Mouse (Mus musculus) gastrocnemius, adult 18-20 months (tissue): ENCODE results near the gene Me1. TPM values are rescaled to one million over a fixed set of nuclear protein-coding genes. Genes with fewer than 3 reads are reported as not detected.

Source experiments
- DNase-seq: peaks from one replicate; pipeline ENCODE4 v3.0.0; 2021; ENCODE audit warnings: low spot score
- total RNA-seq, 2 experiments: library from RNA; stranded (reverse); gene quantifications; 2 replicates each; pipeline ENCODE4 v1.2.3; 2021

The Me1 gene
- total RNA-seq, 2 experiments from 2014 or later, result 189 to 224 TPM

DNA sequence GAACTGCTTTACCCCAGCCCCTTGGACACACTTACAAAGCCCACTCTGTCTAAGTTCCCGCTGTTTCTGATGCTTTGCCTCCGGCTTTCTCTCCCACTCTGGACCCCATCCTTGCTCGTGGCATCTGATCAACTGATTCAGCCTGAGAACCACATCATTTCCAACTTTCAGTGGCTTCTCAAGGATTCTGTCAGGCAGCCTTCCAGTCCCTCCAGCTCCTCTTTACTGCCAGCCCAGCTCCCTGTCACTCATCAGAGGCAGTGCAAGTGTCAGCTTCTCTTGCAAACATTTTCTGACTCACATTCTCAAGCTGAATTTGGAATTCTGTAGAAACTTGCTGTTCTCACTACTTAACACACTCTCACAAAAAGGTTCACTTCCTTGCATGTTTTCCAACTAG lies 34.5 kb downstream of the Me1 start:
- no peak for DNase-seq

DNA sequence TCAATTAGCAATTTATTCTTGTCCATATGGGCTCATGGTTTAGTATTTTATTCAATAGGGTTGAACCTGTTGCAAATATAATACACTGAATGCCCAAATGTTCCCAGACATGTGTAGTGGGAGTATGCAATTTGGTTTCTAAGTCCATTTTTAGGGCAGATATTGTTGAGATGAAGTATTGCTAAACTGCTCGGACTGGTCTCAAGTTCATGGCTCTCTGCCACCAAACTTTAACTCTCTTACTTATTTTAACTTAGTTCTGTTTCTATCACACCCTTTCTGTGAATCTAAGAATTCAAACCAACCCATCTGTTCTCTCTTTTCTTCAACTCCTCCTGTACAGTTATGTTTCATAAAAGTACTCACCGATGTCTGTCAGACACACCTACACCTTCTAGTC lies 35.4 kb downstream of the Me1 start:
- DNase-seq, result no peak

DNA sequence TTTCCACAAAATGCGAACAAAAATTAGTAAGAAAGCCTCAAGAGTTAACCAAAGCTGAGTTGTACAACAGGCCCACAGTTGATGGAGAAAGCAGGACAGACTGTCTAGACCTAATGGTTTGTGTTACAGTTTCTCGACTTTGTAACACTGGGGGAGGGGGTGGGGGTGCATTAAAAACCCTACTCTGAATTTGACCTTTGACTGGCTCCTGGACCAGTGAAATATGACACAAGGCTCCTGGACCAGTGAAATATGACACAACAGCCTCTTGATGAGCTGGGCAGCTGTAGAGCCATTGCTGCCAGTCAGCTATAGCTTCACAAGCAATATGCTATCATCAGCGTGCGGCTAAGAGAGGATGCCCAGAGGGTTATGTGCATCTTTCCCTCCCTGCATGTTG lies 37.4 kb downstream of the Me1 start:
- DNase-seq, result peak; percentile 69

DNA sequence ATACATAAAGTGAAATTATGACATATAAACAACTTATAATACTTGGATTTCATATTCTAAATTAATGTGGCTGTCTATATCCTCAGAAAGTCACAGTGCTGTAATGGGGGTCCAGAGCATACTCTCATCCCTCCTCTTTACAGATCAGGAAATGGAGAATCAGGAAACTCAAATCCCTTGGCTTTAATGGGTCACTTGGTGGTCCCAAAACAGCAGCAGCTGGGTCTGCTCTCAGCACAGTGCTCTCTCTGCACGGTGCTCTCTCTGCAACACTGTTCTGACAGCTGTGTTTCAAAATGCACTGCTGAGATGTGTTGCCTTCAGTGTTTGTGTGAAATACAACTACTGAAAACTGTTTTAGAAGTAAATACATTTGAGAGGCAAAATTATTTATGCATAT lies 43.6 kb downstream of the Me1 start:
- no peak for DNase-seq

DNA sequence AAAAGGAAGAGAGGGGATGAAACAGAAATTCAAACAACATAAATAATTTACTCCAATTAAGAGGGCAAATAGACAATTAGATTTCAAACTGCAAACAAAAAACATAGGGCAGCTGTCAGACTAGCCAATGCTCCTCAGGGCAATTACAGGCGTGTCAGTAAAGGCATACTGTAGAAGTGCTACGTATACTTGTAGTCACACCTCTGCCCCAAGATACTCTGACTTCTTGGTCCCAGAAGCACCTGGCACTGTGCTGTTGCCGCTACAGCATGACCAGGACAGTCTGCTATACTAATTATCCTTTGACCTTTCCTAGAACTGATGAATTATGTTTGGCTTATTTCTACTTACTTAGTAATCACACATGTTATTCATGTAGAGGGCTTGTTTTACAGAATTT lies 44.5 kb downstream of the Me1 start:
- DNase-seq, result no peak

DNA sequence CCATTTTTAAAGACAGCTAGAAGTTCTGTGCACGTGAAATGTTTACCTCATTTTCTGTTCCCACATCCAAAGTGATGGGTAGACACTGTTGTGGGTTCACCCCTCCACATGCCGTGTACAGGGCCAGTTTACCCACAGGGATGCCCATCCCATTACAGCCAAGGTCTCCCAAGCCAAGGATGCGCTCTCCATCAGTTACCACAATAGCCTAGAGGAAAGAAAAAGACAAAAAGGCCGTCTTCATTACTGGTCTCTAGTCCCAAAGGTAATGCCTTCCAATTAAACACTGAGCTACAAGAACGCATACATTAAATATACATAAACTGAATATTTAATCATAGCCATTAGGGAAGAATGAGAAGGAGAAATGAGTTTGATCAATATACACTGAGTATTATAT lies 44.9 kb downstream of the Me1 start:
- DNase-seq, result no peak

DNA sequence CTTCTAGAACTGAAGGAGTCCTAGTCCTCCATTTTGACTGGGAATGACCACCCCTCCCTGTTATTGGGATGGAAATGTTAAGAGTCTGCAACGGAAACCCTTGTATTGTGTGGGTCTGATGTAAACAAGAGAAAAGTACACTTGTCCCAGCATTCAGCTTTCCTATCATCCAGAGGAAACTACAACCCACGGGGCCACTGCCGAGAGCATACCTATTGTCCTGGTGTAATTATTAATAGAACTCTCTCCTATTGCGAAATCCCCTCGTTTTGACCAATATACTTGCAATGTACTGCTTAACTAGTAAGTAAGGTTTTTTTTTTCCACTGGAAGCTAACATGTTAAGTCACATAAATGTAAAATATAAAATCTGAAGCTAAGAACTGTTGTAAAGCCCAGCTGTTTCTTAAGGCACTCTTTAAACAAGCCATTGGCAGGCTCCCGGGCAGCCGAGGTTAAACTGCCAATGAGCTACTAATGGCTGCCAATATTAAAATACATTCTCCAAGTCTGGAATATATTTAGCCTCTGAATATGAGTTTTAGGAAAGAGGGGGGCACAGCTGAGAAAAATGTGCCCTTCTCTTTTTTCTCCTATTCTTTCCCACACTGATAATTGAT lies 47.7 kb downstream of the Me1 start:
- DNase-seq, result peak; percentile 33

DNA sequence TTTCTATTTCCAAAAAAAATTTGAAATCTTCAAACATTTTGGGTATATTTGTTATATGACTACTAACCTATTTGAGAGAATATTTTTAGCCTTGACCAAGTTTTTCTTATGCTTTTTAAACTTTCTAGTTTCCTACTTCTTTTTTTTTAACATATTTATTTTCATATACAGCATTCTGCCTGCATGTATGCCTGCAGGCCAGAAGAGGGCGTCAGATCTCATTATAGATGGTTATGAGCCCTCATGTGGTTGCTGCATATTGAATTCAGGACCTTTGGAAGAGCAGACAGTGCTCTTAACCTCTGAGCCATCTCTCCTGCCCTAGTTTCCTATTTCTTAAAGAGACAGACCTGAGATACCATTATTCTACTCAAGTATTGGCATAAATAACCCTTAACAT lies 48.9 kb downstream of the Me1 start:
- no peak for DNase-seq

DNA sequence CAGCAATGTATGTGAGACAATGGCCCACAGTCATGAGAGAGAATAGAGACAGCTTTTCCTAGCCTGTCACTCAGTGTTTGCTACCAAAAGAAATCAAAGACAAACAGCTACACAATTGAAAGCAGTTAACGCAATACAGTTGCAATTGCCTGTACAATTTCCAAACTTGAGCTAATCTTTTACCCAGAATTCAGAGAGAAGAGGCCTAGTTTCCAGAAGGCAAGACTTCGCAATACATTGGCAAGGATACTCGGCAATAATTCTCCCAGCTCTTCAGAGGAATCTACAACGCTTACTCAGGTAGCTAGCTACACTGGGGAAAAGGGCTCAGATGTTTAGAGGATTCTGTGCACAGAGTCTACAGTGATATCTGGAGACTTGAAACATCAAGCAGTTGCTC lies 52.3 kb downstream of the Me1 start:
- DNase-seq, result peak; percentile 14

DNA sequence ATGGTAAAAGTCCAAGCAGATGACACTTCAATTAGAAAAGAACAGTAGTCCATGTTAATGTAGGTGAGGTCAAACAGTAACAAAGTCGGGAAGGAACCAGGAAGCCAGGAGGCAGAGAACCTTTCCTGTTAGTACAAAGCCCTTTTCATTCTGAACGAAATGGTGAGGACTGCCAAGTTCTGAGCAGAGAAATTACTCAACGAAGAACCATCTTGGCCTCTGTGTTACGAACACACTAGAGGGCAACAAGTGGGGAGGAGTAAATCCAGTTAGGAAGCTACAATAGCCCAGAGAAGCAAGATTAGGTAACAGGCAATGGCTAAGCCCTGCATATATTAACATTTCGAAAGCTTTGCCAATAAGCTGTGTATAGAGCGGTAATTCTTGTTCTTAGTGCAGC lies 57.0 kb downstream of the Me1 start:
- no peak for DNase-seq

DNA sequence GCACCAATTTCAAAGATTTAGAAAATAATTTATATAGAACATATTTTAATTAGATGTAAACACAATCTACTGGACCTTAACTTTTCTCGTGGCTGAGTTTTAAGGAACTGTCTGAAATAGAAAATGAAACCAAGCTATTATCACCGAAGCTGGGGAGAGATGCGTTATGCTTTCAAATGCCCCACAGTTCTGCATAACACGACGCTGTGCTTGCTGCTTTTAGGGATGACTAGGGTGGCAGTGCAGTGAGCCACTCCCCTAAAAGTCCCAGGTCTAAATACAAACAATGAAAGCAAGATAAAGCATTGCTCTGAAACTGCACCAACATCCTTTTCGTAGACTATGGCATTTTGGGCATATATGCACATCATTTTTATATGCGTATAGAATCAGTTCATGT lies 64.6 kb downstream of the Me1 start:
- no peak for DNase-seq

DNA sequence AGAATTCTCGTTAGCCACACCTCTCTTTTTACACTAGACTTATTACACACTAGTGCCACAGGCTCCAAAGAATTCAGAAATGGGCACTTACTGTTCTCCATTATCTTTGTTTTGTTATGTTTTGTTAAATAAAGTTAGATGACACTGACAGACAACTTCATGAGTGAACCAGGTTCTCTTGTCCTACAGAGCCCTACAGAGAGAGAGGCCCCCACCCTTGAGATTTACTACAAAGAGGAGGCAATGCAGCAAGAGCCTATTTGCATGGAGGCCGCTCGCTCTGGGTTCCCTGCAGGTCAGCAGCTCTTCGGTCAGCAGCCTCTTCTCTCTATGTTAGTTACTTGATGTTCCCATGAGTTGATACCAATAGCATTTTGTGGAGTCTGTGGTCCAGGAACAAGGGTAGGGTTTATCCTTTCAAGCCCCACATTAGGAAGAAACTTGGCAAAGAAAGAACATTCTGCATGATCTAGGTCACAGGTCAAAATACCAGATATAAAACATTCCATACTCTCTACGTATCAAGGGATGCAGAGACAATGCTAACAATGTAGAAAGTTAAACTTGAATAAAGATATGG lies 65.3 kb downstream of the Me1 start:
- DNase-seq, result no peak

DNA sequence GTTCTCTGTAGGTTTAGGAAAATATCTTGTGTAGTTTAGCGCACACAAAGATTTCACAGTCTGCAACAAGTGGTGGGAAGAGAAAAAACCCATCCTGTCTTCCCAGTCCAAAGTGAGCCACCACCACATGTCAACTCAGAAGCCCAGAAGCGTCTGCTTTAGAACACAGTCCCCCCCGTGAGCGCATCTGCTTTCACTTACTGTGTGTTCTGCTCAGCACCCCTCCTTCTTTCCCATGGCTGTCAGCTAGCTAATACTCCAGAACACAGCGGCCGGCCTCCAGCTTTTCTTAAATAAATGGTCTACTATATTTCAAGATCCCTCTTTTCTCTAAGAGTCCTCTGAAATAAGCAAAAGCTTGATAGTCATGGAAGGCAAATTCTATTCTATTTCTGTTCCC lies 66.4 kb downstream of the Me1 start:
- DNase-seq, result no peak

DNA sequence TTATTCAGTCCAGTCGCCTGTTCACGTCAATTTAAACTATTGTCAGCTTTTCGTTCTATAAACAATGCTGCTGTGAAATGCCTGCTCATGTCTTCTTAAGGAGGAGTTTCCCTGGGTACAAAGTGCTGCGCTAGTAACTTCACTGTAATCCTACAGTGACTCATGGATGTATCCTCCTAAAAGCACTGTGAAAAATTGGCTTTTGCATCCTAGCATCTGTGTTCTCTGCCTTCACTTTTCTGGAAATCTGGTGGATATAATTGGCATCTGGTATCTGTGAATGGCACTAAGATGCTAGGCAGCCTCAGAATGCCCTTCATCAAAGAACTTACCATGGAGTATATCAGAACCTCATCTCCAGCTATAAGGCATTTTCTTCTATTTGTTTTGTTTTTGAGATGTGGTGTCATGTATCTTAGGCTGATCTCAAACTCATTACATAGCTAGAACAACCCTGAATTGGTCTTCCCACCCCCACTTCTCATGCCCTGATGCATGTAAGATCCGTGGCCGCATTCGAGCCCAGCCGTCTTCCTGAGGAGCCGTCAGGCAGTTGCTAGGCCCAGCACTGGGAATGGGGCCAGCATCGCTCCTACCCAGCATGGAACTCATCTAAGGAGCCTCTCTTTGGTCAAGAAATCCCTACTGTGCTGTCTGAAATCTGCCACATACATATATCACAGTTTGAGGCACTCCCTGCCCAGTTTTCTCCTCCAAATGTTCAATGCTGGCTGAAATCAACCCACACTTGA lies 67.8 kb downstream of the Me1 start:
- no peak for DNase-seq

DNA sequence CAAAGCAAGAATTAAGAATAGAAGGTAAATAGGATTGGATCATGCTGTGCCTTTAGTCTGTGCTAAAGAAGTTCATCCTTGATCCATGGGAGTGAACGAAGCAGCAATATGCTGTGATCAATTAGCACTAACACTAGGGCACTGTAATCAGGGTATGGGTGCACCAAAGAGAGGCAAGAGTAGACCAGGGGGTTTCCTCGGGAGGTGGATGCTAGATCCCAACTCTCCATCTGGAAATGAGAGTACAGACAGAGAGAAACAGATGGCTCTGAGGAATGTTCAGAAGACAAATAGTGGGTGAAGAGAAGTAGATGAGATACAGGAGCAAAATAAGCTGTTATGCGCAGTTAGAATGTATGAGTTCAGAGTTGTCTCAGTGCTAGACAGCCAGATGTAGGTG lies 68.8 kb downstream of the Me1 start:
- no peak for DNase-seq

DNA sequence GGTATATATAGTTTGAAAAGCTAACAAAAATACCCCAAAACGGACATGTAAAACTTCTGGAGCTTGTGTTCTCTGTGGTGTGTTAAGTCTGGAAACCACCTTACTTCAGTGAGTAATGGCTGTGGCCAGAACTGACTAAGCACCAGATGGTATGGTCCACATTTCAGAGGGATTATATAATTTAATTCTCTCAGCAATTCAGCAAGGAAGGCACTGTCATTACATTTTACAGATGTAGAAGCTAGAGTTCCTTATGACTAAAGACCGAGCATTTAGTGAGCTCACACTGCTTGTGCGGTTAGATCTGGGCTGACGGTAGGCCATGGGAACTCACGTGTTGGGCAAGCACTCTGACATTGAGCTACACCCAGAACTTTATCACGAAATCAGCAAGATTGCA lies 71.0 kb downstream of the Me1 start:
- no peak for DNase-seq

DNA sequence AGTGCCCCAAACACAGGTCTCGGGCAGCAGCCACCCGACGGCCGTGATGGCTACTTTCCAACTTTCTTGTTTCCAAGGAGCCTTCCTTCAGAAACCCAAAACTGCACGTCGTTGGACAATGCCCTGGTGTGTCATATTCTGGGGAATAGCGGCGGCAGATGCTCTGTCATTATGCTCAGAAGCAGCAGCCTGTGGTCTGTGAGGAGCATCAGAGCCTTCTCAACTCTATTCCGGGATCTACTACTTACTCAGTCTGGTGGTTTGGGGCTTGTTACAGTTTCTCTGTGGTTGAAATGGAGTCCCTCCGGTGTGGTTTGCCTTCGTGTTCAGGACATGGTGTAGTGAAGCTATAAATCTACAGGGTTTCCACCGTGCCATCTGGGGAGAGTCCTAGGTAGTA lies 71.7 kb downstream of the Me1 start:
- no peak for DNase-seq

DNA sequence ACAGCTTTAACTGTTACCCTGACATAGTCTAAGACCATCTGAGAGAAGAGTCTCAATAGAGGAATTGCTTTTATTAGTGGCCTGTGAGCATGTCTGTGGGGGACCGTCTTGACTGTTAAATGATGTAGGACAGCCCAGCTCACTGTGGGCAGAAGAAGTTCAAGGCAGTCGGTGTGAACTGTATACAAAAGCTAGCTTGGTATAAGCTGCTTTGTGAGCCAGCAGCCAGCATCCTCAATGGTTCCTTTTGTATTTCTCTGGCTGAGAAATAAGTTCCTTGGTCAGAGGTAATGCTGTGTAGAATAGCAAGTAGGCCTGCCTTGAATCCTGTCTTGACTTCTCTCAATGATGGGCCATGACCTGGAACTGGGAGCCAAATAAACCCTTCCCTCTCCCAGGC lies 73.7 kb downstream of the Me1 start:
- no peak for DNase-seq

DNA sequence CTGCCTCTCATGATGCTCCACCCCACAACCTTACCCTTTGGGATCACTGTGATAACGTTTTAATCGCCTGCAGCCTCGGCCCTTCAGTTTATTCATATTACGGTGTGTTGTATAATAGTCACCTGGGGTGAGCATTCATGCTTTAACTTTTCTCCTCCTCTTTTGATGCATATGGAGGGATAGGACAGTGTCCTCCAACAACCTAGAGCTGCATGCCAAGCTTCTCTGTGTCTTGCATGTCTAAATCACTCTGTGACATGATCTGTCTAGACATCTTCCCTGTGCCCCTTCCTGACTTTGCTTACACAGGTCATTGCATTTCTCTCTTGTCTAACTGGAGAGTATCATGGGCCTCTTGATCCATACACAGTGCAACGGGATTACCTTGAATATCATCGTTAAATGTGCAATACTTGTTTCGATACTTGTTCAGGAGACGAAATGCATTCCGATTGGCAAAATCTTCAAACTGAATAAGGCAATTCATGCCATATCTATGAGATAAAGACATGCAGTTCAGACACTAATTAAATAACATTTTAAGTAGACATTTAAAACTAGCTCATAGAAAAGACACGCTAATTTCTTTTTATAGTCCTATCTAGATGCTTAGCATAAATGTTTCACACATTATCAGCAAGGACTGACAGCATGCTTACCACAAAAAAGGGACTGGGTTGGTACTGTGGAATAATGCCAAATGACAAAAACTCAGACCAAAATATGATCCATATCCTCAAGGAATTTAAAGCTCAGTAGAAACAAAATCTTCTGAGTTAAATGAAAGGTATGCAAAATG lies 76.2 kb downstream of the Me1 start:
- DNase-seq, result no peak

DNA sequence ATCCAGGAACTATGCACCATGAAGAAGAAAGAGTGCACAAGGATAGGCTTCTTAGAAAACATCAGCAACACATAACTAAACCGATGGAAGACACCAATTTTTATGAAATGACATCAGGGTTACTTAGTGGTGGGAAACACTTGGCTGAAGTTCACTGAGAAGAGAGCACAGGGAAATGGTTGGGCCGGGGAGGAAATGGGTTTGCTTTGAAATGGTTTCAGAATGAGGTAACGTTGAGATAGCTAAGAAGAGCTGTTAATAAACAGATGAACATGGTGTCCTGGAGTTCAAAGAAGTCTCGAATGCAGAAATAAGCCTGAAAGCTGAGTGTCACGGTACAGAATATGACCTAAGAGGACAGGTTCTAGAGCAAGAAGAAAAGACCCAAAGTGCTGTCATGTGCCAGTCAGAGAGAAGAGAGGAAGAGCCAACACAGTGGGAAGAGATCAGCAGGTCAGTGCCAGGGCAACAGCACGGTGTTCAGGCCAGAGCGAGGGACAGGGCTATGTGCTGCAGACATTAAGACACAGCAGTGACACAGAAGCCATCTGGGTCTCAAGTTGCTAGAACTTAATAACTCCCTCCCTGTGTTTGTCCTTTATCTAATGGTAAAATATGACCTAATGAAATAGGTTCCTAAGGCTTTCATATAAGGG lies 77.8 kb downstream of the Me1 start:
- no peak for DNase-seq

DNA sequence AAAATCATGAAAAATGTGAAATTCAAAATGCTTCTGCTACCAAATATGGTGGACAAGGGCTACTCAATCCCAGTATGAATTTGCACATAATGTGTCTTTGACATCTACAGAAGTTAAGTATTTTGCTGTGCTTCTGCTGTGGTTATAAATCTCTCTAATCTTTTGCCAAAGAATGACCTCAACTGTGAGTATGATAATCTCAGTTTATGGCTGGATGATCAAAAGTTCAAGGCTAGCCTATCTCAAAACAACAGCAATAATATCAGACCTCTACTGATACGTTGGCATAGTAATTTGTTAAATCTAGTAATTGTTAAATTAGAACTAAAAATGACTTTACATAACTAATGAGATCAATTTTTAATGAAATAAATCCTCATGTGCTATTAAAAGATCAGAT lies 80.0 kb downstream of the Me1 start:
- no peak for DNase-seq

DNA sequence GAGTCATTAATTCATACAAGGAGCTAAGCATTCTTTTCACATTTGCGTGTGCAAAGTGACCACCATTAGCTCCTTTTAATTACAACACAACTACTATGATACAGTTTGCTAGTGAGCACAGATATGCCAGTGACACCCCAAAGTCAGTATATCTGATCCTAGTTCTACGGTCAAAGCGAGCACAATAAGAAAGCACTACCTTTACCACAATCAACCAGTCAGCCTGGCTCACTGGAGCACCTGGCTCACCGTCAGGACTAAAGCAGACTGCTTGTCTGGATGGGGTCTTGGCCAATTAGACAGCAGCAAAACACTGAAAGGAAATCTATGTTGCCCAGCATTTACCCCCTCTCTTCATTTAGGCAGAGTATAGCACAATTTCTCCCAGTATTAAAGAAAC lies 83.7 kb downstream of the Me1 start:
- no peak for DNase-seq
